Mouse (Mus musculus): ENCODE data around the gene Arhgap18. TPM values are rescaled to one million over a fixed set of nuclear protein-coding genes. Genes with fewer than 3 reads are reported as not detected.
"Not testable (repeated sequence)": the region's sequence is repeated elsewhere in the genome, so short reads cannot be mapped to it uniquely, and the experiment has no call there.

Gene Arhgap18
- total and polyA plus RNA-seq, 2 experiments from 2014 or later: 31.7 to 32.5 TPM

DNA sequence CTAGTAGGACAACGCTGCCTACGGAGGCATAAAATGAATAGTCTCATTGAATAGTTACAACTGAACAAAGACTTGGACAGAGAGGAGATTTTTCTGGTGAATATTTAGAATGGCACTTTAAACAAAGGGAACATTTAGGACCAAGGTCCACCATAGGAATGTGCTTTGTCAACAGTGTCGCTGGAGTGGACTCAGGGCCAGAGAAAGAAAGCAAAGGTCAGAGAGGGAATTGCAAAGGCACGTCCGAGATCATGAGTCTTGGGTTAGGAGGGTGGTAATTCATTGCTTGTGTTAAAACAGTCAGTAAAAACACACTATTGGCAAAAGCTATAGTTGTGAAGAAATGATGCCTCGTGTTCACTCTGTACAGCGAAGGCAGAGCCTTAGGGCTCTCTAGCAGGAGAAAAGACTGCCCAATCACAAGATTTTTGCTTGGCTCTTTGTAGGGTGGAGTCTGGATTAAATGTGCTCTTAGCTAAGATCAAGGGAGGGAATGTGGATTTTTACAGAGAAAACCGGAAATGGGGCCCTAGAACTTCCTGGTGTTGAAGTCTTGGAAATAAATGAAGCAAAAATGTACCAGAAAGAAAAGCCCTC lies 167.3 kb downstream of the Arhgap18 start:
- no peak overlapping the region for H3K4me3 ChIP-seq (ENCODE audit: low read depth, low read length)
- WGBS: 71% methylated on average over 8 of the region's 8 CpGs
- H3K27me3 ChIP-seq (ENCODE audit: control insufficient read depth, insufficient read depth, low read length): no peaks in the 10 kb centered on the region
- no peaks in the 10 kb centered on the region for H3K9me3 ChIP-seq (replicated peaks; ENCODE audit: control insufficient read depth, low read length)
- ATAC-seq (ENCODE audit: insufficient read depth, low read depth) (no peak), DNase-seq (ENCODE audit: low spot score) (no peak)
- H3K4me1 ChIP-seq (ENCODE audit: control insufficient read depth, insufficient read depth): no peaks in the 10 kb centered on the region
- no peak overlapping the region for H3K4me2 ChIP-seq (ENCODE audit: low read depth, low read length)
- H3K27ac ChIP-seq (ENCODE audit: low read depth): no peak overlapping the region
- TF ChIP-seq CTCF (IDR thresholded peaks at IDR 0.05; ENCODE audit: low read depth) (no peak), EP300 (IDR thresholded peaks at IDR 0.05; ENCODE audit: low read depth) (no peak)
- H3K36me3 ChIP-seq (replicated peaks; ENCODE audit: control insufficient read depth, insufficient read depth, low read length): peaks cover 18% of the 10 kb centered on the region
- no peak overlapping the region for H3K9ac ChIP-seq (replicated peaks; ENCODE audit: low read depth, low read length)

DNA sequence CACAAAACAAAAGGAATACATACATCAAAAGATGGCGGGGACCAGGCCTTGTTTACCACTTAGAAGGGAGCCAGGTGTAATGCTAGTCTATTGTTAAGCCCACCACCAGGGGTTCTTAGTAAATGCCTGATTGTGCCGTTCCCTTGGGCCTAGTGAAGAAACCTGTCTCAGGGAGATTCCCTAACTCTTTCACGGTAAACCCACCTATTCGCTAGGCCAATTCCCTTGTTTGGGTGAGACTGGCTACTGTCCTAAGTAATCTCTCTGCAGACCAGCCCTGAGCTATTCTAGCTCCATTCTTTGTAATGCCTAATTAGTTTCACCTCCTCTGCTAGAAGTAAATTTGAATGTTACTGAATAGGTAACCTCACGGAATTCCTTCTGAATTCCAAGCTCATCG lies 182.8 kb downstream of the Arhgap18 start:
- DNase-seq (ENCODE audit: low spot score); H3K27ac ChIP-seq (ENCODE audit: low read depth): not testable (repeated sequence)
- WGBS: 86% methylated on average over 6 of the region's 6 CpGs

DNA sequence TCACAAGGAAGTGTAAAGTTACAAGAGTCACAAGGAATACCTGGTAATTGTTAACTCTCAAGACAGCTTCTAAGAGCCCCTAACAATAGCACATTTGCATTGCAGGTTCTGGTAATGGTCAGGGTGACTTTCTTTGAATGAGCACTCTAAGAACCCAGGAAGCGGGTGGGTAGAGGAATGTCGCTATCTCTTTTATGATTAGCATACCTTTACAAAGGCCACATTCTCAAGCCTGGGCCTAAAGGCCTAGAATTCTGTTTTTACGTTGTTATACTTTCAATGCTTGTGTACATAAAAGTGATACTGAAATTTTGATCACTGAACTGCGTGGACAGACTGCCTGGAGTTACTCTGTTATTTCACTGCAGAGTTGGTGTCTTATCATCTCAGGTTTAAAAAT lies 185.2 kb downstream of the Arhgap18 start:
- H3K27ac ChIP-seq (ENCODE audit: low read depth): not testable (repeated sequence)

More for the DNA sequence above, 182.8 kb downstream of the Arhgap18 start:
- H3K36me3 ChIP-seq (replicated peaks; ENCODE audit: control insufficient read depth, insufficient read depth, low read length); H3K4me3 ChIP-seq (ENCODE audit: low read depth, low read length); ATAC-seq (ENCODE audit: insufficient read depth, low read depth); H3K27me3 ChIP-seq (ENCODE audit: control insufficient read depth, insufficient read depth, low read length); H3K4me1 ChIP-seq (ENCODE audit: control insufficient read depth, insufficient read depth); H3K4me2 ChIP-seq (ENCODE audit: low read depth, low read length); H3K9me3 ChIP-seq (replicated peaks; ENCODE audit: control insufficient read depth, low read length); H3K9ac ChIP-seq (replicated peaks; ENCODE audit: low read depth, low read length): not testable (repeated sequence)

DNA sequence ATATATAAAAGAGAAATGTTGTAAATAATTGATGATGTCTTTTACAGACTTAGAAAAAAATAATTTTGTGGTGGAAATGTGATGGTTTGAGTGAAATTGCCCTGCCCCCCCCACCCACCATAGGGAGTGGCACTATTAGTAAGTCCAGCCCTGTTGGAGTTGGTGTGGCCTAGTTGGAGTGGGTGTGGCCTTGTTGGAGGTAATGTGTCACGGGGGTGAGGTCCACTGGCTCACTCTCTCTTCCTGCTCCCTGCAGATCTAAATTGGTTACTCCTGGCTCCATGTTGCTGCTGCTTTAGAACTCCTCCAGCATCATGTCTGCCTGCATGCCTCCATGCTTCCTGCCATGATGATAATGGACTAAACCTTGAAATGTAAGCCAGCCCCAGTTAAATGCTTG lies 186.3 kb downstream of the Arhgap18 start:
- H3K4me3 ChIP-seq (ENCODE audit: low read depth, low read length): no peak overlapping the region
- DNase-seq (ENCODE audit: low spot score): no peak
- H3K9me3 ChIP-seq (replicated peaks; ENCODE audit: control insufficient read depth, low read length): no peaks in the 10 kb centered on the region
- WGBS: 73% methylated on average over 1 of the region's 1 CpGs
- H3K27me3 ChIP-seq (ENCODE audit: control insufficient read depth, insufficient read depth, low read length): no peaks in the 10 kb centered on the region
- TF ChIP-seq CTCF (IDR thresholded peaks at IDR 0.05; ENCODE audit: low read depth): no peak
- TF ChIP-seq EP300 (IDR thresholded peaks at IDR 0.05; ENCODE audit: low read depth): no peak
- no peak overlapping the region for H3K4me2 ChIP-seq (ENCODE audit: low read depth, low read length)
- ATAC-seq (ENCODE audit: insufficient read depth, low read depth): no peak
- H3K27ac ChIP-seq (ENCODE audit: low read depth): no peak overlapping the region
- H3K36me3 ChIP-seq (replicated peaks; ENCODE audit: control insufficient read depth, insufficient read depth, low read length): no peaks in the 10 kb centered on the region
- H3K9ac ChIP-seq (replicated peaks; ENCODE audit: low read depth, low read length): no peak overlapping the region
- H3K4me1 ChIP-seq (ENCODE audit: control insufficient read depth, insufficient read depth): no peaks in the 10 kb centered on the region

More for the DNA sequence above, 185.2 kb downstream of the Arhgap18 start:
- H3K36me3 ChIP-seq (replicated peaks; ENCODE audit: control insufficient read depth, insufficient read depth, low read length); H3K4me1 ChIP-seq (ENCODE audit: control insufficient read depth, insufficient read depth); H3K4me2 ChIP-seq (ENCODE audit: low read depth, low read length); H3K27me3 ChIP-seq (ENCODE audit: control insufficient read depth, insufficient read depth, low read length); H3K9ac ChIP-seq (replicated peaks; ENCODE audit: low read depth, low read length); ATAC-seq (ENCODE audit: insufficient read depth, low read depth); H3K4me3 ChIP-seq (ENCODE audit: low read depth, low read length); DNase-seq (ENCODE audit: low spot score); H3K9me3 ChIP-seq (replicated peaks; ENCODE audit: control insufficient read depth, low read length): not testable (repeated sequence)
- 45% methylated on average over 4 of the region's 4 CpGs for WGBS

DNA sequence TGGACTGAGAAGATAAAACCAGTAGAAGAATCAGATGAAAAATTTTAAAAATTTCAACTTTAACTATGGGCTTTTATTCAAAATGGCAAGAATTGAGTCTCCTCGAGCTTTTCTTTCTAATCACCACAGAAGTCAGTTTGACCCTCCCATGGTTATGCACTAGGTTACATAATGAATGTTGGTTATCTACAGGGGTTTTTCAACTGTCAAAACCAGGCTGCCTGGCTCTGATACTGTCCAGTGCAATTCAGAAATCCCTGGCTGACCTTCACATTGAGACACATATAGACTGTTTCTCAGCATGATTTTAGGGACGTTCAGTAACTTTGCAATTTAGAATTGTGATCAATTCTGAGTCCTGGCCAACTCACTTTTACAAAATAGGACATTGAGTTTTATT lies 195.1 kb downstream of the Arhgap18 start:
- Histone ChIP-seq H3K27ac (ENCODE audit: low read depth) (no peak overlapping the region), H3K27me3 (ENCODE audit: control insufficient read depth, insufficient read depth, low read length) (no peaks in the 10 kb centered on the region), H3K9me3 (replicated peaks; ENCODE audit: control insufficient read depth, low read length) (no peaks in the 10 kb centered on the region), H3K4me3 (ENCODE audit: low read depth, low read length) (no peak overlapping the region), H3K9ac (replicated peaks; ENCODE audit: low read depth, low read length) (no peak overlapping the region), H3K4me1 (ENCODE audit: control insufficient read depth, insufficient read depth) (no peaks in the 10 kb centered on the region), H3K36me3 (replicated peaks; ENCODE audit: control insufficient read depth, insufficient read depth, low read length) (no peaks in the 10 kb centered on the region), H3K4me2 (ENCODE audit: low read depth, low read length) (no peak overlapping the region)
- 22% methylated on average over 2 of the region's 2 CpGs for WGBS
- DNase-seq (ENCODE audit: low spot score) (no peak), ATAC-seq (ENCODE audit: insufficient read depth, low read depth) (peak; percentile 49; the same call in 1 of the 2 replicates)
- TF ChIP-seq CTCF (IDR thresholded peaks at IDR 0.05; ENCODE audit: low read depth) (no peak), EP300 (IDR thresholded peaks at IDR 0.05; ENCODE audit: low read depth) (no peak)

DNA sequence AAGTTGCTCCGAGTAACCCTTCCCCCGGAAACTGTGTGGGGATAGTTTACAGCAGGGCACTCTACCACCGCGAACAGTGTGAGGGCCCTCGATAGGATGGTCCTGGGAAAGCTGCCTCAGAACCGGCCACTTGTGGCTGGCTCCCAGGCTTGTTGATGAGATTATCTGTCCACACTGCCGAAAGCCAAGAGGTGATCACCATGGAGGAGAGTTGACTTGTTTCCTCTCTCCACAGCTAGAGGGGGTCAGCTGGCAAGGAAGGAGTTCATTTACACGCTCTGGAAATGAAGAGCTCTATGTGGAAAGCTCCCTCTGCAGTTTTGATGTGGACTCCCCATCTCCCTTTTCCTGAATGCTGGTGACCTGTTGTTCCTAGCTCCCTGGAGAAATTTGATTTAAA lies 196.4 kb downstream of the Arhgap18 start:
- Histone ChIP-seq H3K4me2 (ENCODE audit: low read depth, low read length) (no peak overlapping the region), H3K9ac (replicated peaks; ENCODE audit: low read depth, low read length) (no peak overlapping the region), H3K36me3 (replicated peaks; ENCODE audit: control insufficient read depth, insufficient read depth, low read length) (no peaks in the 10 kb centered on the region), H3K4me1 (ENCODE audit: control insufficient read depth, insufficient read depth) (no peaks in the 10 kb centered on the region), H3K4me3 (ENCODE audit: low read depth, low read length) (no peak overlapping the region), H3K9me3 (replicated peaks; ENCODE audit: control insufficient read depth, low read length) (no peaks in the 10 kb centered on the region), H3K27me3 (ENCODE audit: control insufficient read depth, insufficient read depth, low read length) (no peaks in the 10 kb centered on the region), H3K27ac (ENCODE audit: low read depth) (no peak overlapping the region)
- ATAC-seq (ENCODE audit: insufficient read depth, low read depth) (no peak), DNase-seq (ENCODE audit: low spot score) (no peak)
- WGBS: 55% methylated on average over 8 of the region's 8 CpGs
- TF ChIP-seq CTCF (IDR thresholded peaks at IDR 0.05; ENCODE audit: low read depth) (peak; percentile 32; the same call in 1 of the 2 replicates), EP300 (IDR thresholded peaks at IDR 0.05; ENCODE audit: low read depth) (no peak)
